Mouse (Mus musculus) lung, postnatal 36 days (tissue): ENCODE data around the gene Dpyd.

Source experiments
- DNase-seq: peaks from one replicate; pipeline ENCODE4 v3.0.0; 2022; ENCODE audit warnings: mixed read lengths

The Dpyd gene

GRCm38 (mm10) chr3:119095223-119095886 lies 533.4 kb downstream of the Dpyd start:
- no peak for DNase-seq

- no peak for DNase-seq
These were observed 564.1 kb downstream of the Dpyd start for GRCm38 (mm10) chr3:119126003-119126402.

- no peak for DNase-seq
These were observed 566.1 kb downstream of the Dpyd start for GRCm38 (mm10) chr3:119128076-119128475.

GRCm38 (mm10) chr3:119143034-119143433 lies 581.1 kb downstream of the Dpyd start:
- no peak for DNase-seq

- no peak for DNase-seq
These were observed 582.9 kb downstream of the Dpyd start for GRCm38 (mm10) chr3:119144788-119145187.

- DNase-seq = no peak
These were observed 592.9 kb downstream of the Dpyd start for GRCm38 (mm10) chr3:119154604-119155444.

GRCm38 (mm10) chr3:119158670-119159069 lies 596.7 kb downstream of the Dpyd start:
- no peak for DNase-seq

- DNase-seq = no peak
These were observed 603.8 kb downstream of the Dpyd start for GRCm38 (mm10) chr3:119165691-119166090.

- no peak for DNase-seq
These were observed 606.2 kb downstream of the Dpyd start for GRCm38 (mm10) chr3:119168166-119168565.

- DNase-seq = no peak
These were observed 606.7 kb downstream of the Dpyd start for GRCm38 (mm10) chr3:119168661-119169060.

- DNase-seq = no peak
These were observed 621.3 kb downstream of the Dpyd start for GRCm38 (mm10) chr3:119183261-119183660.

- no peak for DNase-seq
These were observed 632.1 kb downstream of the Dpyd start for GRCm38 (mm10) chr3:119194071-119194470.

- DNase-seq = no peak
These were observed 633.7 kb downstream of the Dpyd start for GRCm38 (mm10) chr3:119195613-119196012.

- DNase-seq = no peak
These were observed 659.0 kb downstream of the Dpyd start for GRCm38 (mm10) chr3:119220763-119221412.

- DNase-seq = no peak
These were observed 681.3 kb downstream of the Dpyd start for GRCm38 (mm10) chr3:119243181-119243580.

- DNase-seq = no peak
These were observed 694.6 kb downstream of the Dpyd start for GRCm38 (mm10) chr3:119256516-119256915.

- DNase-seq = no peak
These were observed 713.3 kb downstream of the Dpyd start for GRCm38 (mm10) chr3:119275241-119275640.

GRCm38 (mm10) chr3:119280671-119281070 lies 718.7 kb downstream of the Dpyd start:
- no peak for DNase-seq

GRCm38 (mm10) chr3:119314693-119315092 lies 752.8 kb downstream of the Dpyd start:
- no peak for DNase-seq

- DNase-seq = no peak
These were observed 767.1 kb downstream of the Dpyd start for GRCm38 (mm10) chr3:119329063-119329462.

GRCm38 (mm10) chr3:119333335-119334305 lies 771.7 kb downstream of the Dpyd start:
- no peak for DNase-seq
